Mouse (Mus musculus): Measurements from ENCODE around the gene Cdh13. TPM values are rescaled to one million over a fixed set of nuclear protein-coding genes. Genes with fewer than 3 reads are reported as not detected.
"Not testable (repeated sequence)": the region's sequence is repeated elsewhere in the genome, so short reads cannot be mapped to it uniquely, and the experiment has no call there.

Cdh13 gene
- polyA plus RNA-seq, 1 experiment from 2014 or later, result 0.45 TPM

GRCm38 (mm10) chr8:118749191-118749590 lies 465.7 kb downstream of the Cdh13 start:
- Histone ChIP-seq H3K27me3 (no peaks in the 10 kb centered on the region), H3K9me3 (replicated peaks) (peaks cover 17% of the 10 kb centered on the region), H3K4me3 (replicated peaks) (no peak overlapping the region), H3K9ac (no peak overlapping the region), H3K36me3 (no peaks in the 10 kb centered on the region), H3K27ac (no peak overlapping the region), H3K4me1 (replicated peaks) (no peaks in the 10 kb centered on the region), H3K4me2 (no peak overlapping the region)
- ATAC-seq (ENCODE audit: low read depth) (no peak), DNase-seq (no peak)
- WGBS (ENCODE audit: insufficient replicate concordance), result 75% methylated on average over 3 of the region's 3 CpGs

- Histone ChIP-seq H3K27ac (no peak overlapping the region), H3K9ac (no peak overlapping the region), H3K4me2 (no peak overlapping the region), H3K27me3 (no peaks in the 10 kb centered on the region), H3K4me3 (replicated peaks) (no peak overlapping the region), H3K9me3 (replicated peaks) (peaks cover 15% of the 10 kb centered on the region), H3K4me1 (replicated peaks) (no peaks in the 10 kb centered on the region), H3K36me3 (no peaks in the 10 kb centered on the region)
- 69% methylated on average over 11 of the region's 11 CpGs for WGBS (ENCODE audit: insufficient replicate concordance)
- ATAC-seq (ENCODE audit: low read depth) (no peak), DNase-seq (no peak)
These were observed 466.3 kb downstream of the Cdh13 start for GRCm38 (mm10) chr8:118749786-118750185.

- H3K9me3 ChIP-seq (replicated peaks), result 0 out of 2 replicates have a peak, but pooled peaks cover 6% of the 10 kb centered on the region
- no peaks in the 10 kb centered on the region for H3K4me1 ChIP-seq (replicated peaks)
- H3K27ac ChIP-seq, result no peak overlapping the region
- 74% methylated on average over 12 of the region's 12 CpGs for WGBS (ENCODE audit: insufficient replicate concordance)
- DNase-seq (no peak), ATAC-seq (ENCODE audit: low read depth) (no peak)
- H3K27me3 ChIP-seq, result no peaks in the 10 kb centered on the region
- H3K4me3 ChIP-seq (replicated peaks), result no peak overlapping the region
- H3K36me3 ChIP-seq, result no peaks in the 10 kb centered on the region
- no peak overlapping the region for H3K9ac ChIP-seq
- H3K4me2 ChIP-seq, result no peak overlapping the region
These were observed 470.2 kb downstream of the Cdh13 start for GRCm38 (mm10) chr8:118753710-118754109.

GRCm38 (mm10) chr8:118754119-118754518 lies 470.6 kb downstream of the Cdh13 start:
- Histone ChIP-seq H3K36me3 (no peaks in the 10 kb centered on the region), H3K4me3 (replicated peaks) (no peak overlapping the region), H3K9ac (no peak overlapping the region), H3K4me2 (no peak overlapping the region), H3K9me3 (replicated peaks) (0 out of 2 replicates have a peak, but pooled peaks cover 4% of the 10 kb centered on the region), H3K4me1 (replicated peaks) (no peaks in the 10 kb centered on the region), H3K27ac (no peak overlapping the region), H3K27me3 (no peaks in the 10 kb centered on the region)
- no peak for DNase-seq
- no peak for ATAC-seq (ENCODE audit: low read depth)
- WGBS (ENCODE audit: insufficient replicate concordance), result 71% methylated on average over 7 of the region's 7 CpGs

- not testable (repeated sequence) for H3K36me3 ChIP-seq; H3K4me2 ChIP-seq; H3K27me3 ChIP-seq; H3K4me3 ChIP-seq (replicated peaks); ATAC-seq (ENCODE audit: low read depth); DNase-seq; H3K9ac ChIP-seq; H3K4me1 ChIP-seq (replicated peaks); H3K9me3 ChIP-seq (replicated peaks); H3K27ac ChIP-seq
- WGBS (ENCODE audit: insufficient replicate concordance), result 66% methylated on average over 6 of the region's 6 CpGs
These were observed 494.0 kb downstream of the Cdh13 start for GRCm38 (mm10) chr8:118777507-118777906.

- Histone ChIP-seq H3K27ac (no peak overlapping the region), H3K4me2 (no peak overlapping the region), H3K4me1 (replicated peaks) (no peaks in the 10 kb centered on the region), H3K9ac (no peak overlapping the region), H3K9me3 (replicated peaks) (peaks cover 5% of the 10 kb centered on the region; the same call in 1 of the 2 replicates), H3K27me3 (no peaks in the 10 kb centered on the region), H3K36me3 (no peaks in the 10 kb centered on the region), H3K4me3 (replicated peaks) (no peak overlapping the region)
- ATAC-seq (ENCODE audit: low read depth) (no peak), DNase-seq (no peak)
- 54% methylated on average over 1 of the region's 1 CpGs for WGBS (ENCODE audit: insufficient replicate concordance)
These were observed 494.8 kb downstream of the Cdh13 start for GRCm38 (mm10) chr8:118778374-118778773.

- Histone ChIP-seq H3K4me3 (replicated peaks) (no peak overlapping the region), H3K27ac (no peak overlapping the region), H3K4me2 (no peak overlapping the region), H3K36me3 (no peaks in the 10 kb centered on the region), H3K4me1 (replicated peaks) (no peaks in the 10 kb centered on the region), H3K9ac (no peak overlapping the region), H3K27me3 (no peaks in the 10 kb centered on the region), H3K9me3 (replicated peaks) (no peaks in the 10 kb centered on the region; the same call in 1 of the 2 replicates)
- no peak for DNase-seq
- WGBS (ENCODE audit: insufficient replicate concordance), result 78% methylated on average over 13 of the region's 13 CpGs
- ATAC-seq (ENCODE audit: low read depth), result no peak
These were observed 502.1 kb downstream of the Cdh13 start for GRCm38 (mm10) chr8:118785646-118786045.

- Histone ChIP-seq H3K36me3 (no peaks in the 10 kb centered on the region), H3K9me3 (replicated peaks) (no peaks in the 10 kb centered on the region; the same call in 1 of the 2 replicates), H3K4me1 (replicated peaks) (no peaks in the 10 kb centered on the region), H3K4me2 (no peak overlapping the region), H3K27me3 (no peaks in the 10 kb centered on the region), H3K4me3 (replicated peaks) (no peak overlapping the region), H3K9ac (no peak overlapping the region), H3K27ac (no peak overlapping the region)
- no peak for ATAC-seq (ENCODE audit: low read depth)
- 69% methylated on average over 7 of the region's 7 CpGs for WGBS (ENCODE audit: insufficient replicate concordance)
- DNase-seq, result no peak
These were observed 506.1 kb downstream of the Cdh13 start for GRCm38 (mm10) chr8:118789649-118790048.

GRCm38 (mm10) chr8:118794886-118795285 lies 511.4 kb downstream of the Cdh13 start:
- DNase-seq (no peak), ATAC-seq (ENCODE audit: low read depth) (no peak)
- Histone ChIP-seq H3K9ac (no peak overlapping the region), H3K9me3 (replicated peaks) (peaks cover 3% of the 10 kb centered on the region; the same call in 1 of the 2 replicates), H3K27me3 (no peaks in the 10 kb centered on the region), H3K36me3 (no peaks in the 10 kb centered on the region), H3K27ac (no peak overlapping the region), H3K4me3 (replicated peaks) (no peak overlapping the region), H3K4me1 (replicated peaks) (no peaks in the 10 kb centered on the region), H3K4me2 (no peak overlapping the region)
- WGBS (ENCODE audit: insufficient replicate concordance), result 62% methylated on average over 9 of the region's 9 CpGs

- Histone ChIP-seq H3K36me3 (no peaks in the 10 kb centered on the region), H3K27ac (no peak overlapping the region), H3K4me3 (replicated peaks) (no peak overlapping the region), H3K27me3 (no peaks in the 10 kb centered on the region), H3K9ac (no peak overlapping the region), H3K4me1 (replicated peaks) (no peaks in the 10 kb centered on the region), H3K4me2 (no peak overlapping the region), H3K9me3 (replicated peaks) (peaks cover 11% of the 10 kb centered on the region; the same call in 1 of the 2 replicates)
- ATAC-seq (ENCODE audit: low read depth), result no peak
- 50% methylated on average over 7 of the region's 7 CpGs for WGBS (ENCODE audit: insufficient replicate concordance)
- DNase-seq, result no peak
These were observed 513.0 kb downstream of the Cdh13 start for GRCm38 (mm10) chr8:118796491-118796890.

GRCm38 (mm10) chr8:118797127-118797526 lies 513.6 kb downstream of the Cdh13 start:
- 63% methylated on average over 3 of the region's 3 CpGs for WGBS (ENCODE audit: insufficient replicate concordance)

GRCm38 (mm10) chr8:118803168-118803567 lies 519.6 kb downstream of the Cdh13 start:
- H3K4me1 ChIP-seq (replicated peaks), result no peaks in the 10 kb centered on the region
- no peak overlapping the region for H3K4me2 ChIP-seq
- 63% methylated on average over 4 of the region's 4 CpGs for WGBS (ENCODE audit: insufficient replicate concordance)
- ATAC-seq (ENCODE audit: low read depth) (no peak), DNase-seq (no peak)
- no peak overlapping the region for H3K4me3 ChIP-seq (replicated peaks)
- H3K27me3 ChIP-seq, result no peaks in the 10 kb centered on the region
- peaks cover 14% of the 10 kb centered on the region; the same call in 1 of the 2 replicates for H3K9me3 ChIP-seq (replicated peaks)
- no peak overlapping the region for H3K27ac ChIP-seq
- no peaks in the 10 kb centered on the region for H3K36me3 ChIP-seq
- no peak overlapping the region for H3K9ac ChIP-seq

More at GRCm38 (mm10) chr8:118797127-118797526, 513.6 kb downstream of the Cdh13 start:
- ATAC-seq (ENCODE audit: low read depth) (no peak), DNase-seq (no peak)
- H3K36me3 ChIP-seq, result no peaks in the 10 kb centered on the region
- H3K27ac ChIP-seq, result no peak overlapping the region
- no peak overlapping the region for H3K4me3 ChIP-seq (replicated peaks)
- no peak overlapping the region for H3K9ac ChIP-seq
- peaks cover 14% of the 10 kb centered on the region; the same call in 1 of the 2 replicates for H3K9me3 ChIP-seq (replicated peaks)
- no peaks in the 10 kb centered on the region for H3K4me1 ChIP-seq (replicated peaks)
- no peaks in the 10 kb centered on the region for H3K27me3 ChIP-seq
- no peak overlapping the region for H3K4me2 ChIP-seq
